Mouse (Mus musculus) left cerebral cortex, adult 2 months (tissue): Measurements from ENCODE around the gene Cmtr1. TPM values are rescaled to one million over a fixed set of nuclear protein-coding genes. Genes with fewer than 3 reads are reported as not detected.

Experiments used
- DNase-seq, 2 experiments: peaks; one replicate each; pipeline ENCODE4 v3.0.0; 2021 to 2022; ENCODE audit warnings: low spot score in 2 of 2, mixed read lengths in 1 of 2; ENCODE audit errors: extremely low spot score in 1 of 2
- H3K27ac ChIP-seq: fragments of 200-600 bp; 2 replicates; pipeline ENCODE4 v1.8.1; 2022
- H3K4me3 ChIP-seq: fragments of 200-600 bp; 2 replicates; pipeline ENCODE4 v1.8.1; 2022
- CTCF ChIP-seq: fragments of 200-600 bp; IDR thresholded peaks from 2 replicates; pipeline ENCODE4 v1.8.1; 2022; ENCODE audit warnings: antibody characterized with exemption, mild to moderate bottlenecking, moderate library complexity
- intact Hi-C: fragments of 180-260 bp; cut with DNase I; formaldehyde crosslinking; loops from one replicate; pipeline ENCODE4 v1.15.1; 2025
- total RNA-seq, 2 experiments: library from RNA; stranded (reverse); gene quantifications; 2 replicates each; pipeline ENCODE4 v1.2.3; 2021

Cmtr1 gene
- total RNA-seq, 2 experiments from 2014 or later, result 107 to 132 TPM

- H3K27ac ChIP-seq, result no peak overlapping the region
- TF ChIP-seq CTCF, result no peak
- no peak overlapping the region for H3K4me3 ChIP-seq
- no peak for DNase-seq
- intact Hi-C loops, result loop anchor here (10.0 kb wide), 1 partner anchor 249 kb away; no protein-coding TSS in a partner anchor
Observed at GRCm38 (mm10) chr17:29635492-29635891, 24.9 kb upstream of the Cmtr1 start.

GRCm38 (mm10) chr17:29636118-29636517 is 24.3 kb upstream of the Cmtr1 start:
- TF ChIP-seq CTCF, result peak; percentile 65
- H3K27ac ChIP-seq, result no peak overlapping the region
- DNase-seq, result peak; percentile 35 to 45
- no peak overlapping the region for H3K4me3 ChIP-seq
- intact Hi-C loops, result loop anchor here (10.0 kb wide), 1 partner anchor 249 kb away; no protein-coding TSS in a partner anchor

GRCm38 (mm10) chr17:29637377-29637776 is 23.0 kb upstream of the Cmtr1 start:
- intact Hi-C loops, result loop anchor here (10.0 kb wide), 1 partner anchor 247 kb away; no protein-coding TSS in a partner anchor

GRCm38 (mm10) chr17:29637895-29638294 is 22.5 kb upstream of the Cmtr1 start:
- intact Hi-C loops, result loop anchor here (10.0 kb wide), 1 partner anchor 247 kb away; no protein-coding TSS in a partner anchor
- Histone ChIP-seq H3K27ac (no peak overlapping the region), H3K4me3 (no peak overlapping the region)
- DNase-seq, result no peak
- TF ChIP-seq CTCF, result no peak

More at GRCm38 (mm10) chr17:29637377-29637776, 23.0 kb upstream of the Cmtr1 start:
- DNase-seq, result no peak
- no peak for TF ChIP-seq CTCF
- Histone ChIP-seq H3K27ac (no peak overlapping the region), H3K4me3 (no peak overlapping the region)

GRCm38 (mm10) chr17:29640971-29641370 is 19.4 kb upstream of the Cmtr1 start:
- no peak overlapping the region for H3K4me3 ChIP-seq
- intact Hi-C loops, result no loop called here
- TF ChIP-seq CTCF, result no peak
- no peak overlapping the region for H3K27ac ChIP-seq
- DNase-seq, result no peak

- no peak for DNase-seq
- intact Hi-C loops, result no loop called here
- no peak overlapping the region for H3K4me3 ChIP-seq
- TF ChIP-seq CTCF, result no peak
- H3K27ac ChIP-seq, result no peak overlapping the region
Observed at GRCm38 (mm10) chr17:29642219-29642618, 18.2 kb upstream of the Cmtr1 start.

GRCm38 (mm10) chr17:29658249-29658648 is 2.1 kb upstream of the Cmtr1 start:
- H3K27ac ChIP-seq, result no peak overlapping the region
- no peak overlapping the region for H3K4me3 ChIP-seq
- no peak for TF ChIP-seq CTCF
- DNase-seq, result no peak
- intact Hi-C loops, result no loop called here

- H3K27ac ChIP-seq, result peak overlapping the region; percentile 87
- DNase-seq, result no peak
- intact Hi-C loops, result loop anchor here (2.0 kb wide), 1 partner anchor 46 kb away; the partner anchor contains the start of genes Gm28043 and Rnf8
- TF ChIP-seq CTCF, result no peak
- peak overlapping the region; percentile 97 for H3K4me3 ChIP-seq
Observed at GRCm38 (mm10) chr17:29660762-29661391, 482 bp downstream of the Cmtr1 start.

GRCm38 (mm10) chr17:29662145-29662544 is 1.8 kb downstream of the Cmtr1 start:
- Histone ChIP-seq H3K27ac (no peak overlapping the region), H3K4me3 (no peak overlapping the region)
- TF ChIP-seq CTCF, result no peak
- intact Hi-C loops, result no loop called here
- no peak for DNase-seq

- DNase-seq, result peak; percentile 32 to 48
- TF ChIP-seq CTCF, result no peak
- intact Hi-C loops, result no loop called here
- Histone ChIP-seq H3K4me3 (no peak overlapping the region), H3K27ac (peak overlapping the region; percentile 69)
Observed at GRCm38 (mm10) chr17:29668051-29668986, 7.9 kb downstream of the Cmtr1 start.

- DNase-seq, result no peak
- no peak overlapping the region for H3K4me3 ChIP-seq
- intact Hi-C loops, result no loop called here
- no peak for TF ChIP-seq CTCF
- H3K27ac ChIP-seq, result peak overlapping the region; percentile 69; the same call in 1 of the 2 replicates
Observed at GRCm38 (mm10) chr17:29669030-29669429, 8.6 kb downstream of the Cmtr1 start.

- TF ChIP-seq CTCF, result no peak
- no peak overlapping the region for H3K4me3 ChIP-seq
- DNase-seq, result no peak
- intact Hi-C loops, result no loop called here
- H3K27ac ChIP-seq, result no peak overlapping the region
Observed at GRCm38 (mm10) chr17:29669936-29670335, 9.5 kb downstream of the Cmtr1 start.
